Mouse (Mus musculus) lung, embryonic 14.5 days (tissue): ENCODE data around the gene Tmco5. TPM values are rescaled to one million over a fixed set of nuclear protein-coding genes. Genes with fewer than 3 reads are reported as not detected.

Experiments used
- ATAC-seq: fragments of 200-750 bp; cut with Nextera tagmentation; 2 replicates; pipeline ENCODE4 v1.8.0; 2017; ENCODE audit warnings: mild to moderate bottlenecking, moderate TSS enrichment, moderate library complexity; ENCODE audit not compliant: insufficient read depth
- DNase-seq: peaks from one replicate; pipeline ENCODE4 v3.0.0-alpha.2; 2015
- H3K27ac ChIP-seq: fragments of 300-500 bp; sonication (generic); 2 replicates; pipeline ENCODE4 v1.5.1; 2014; ENCODE audit warnings: low read depth, mild to moderate bottlenecking, moderate library complexity
- H3K27me3 ChIP-seq: fragments of 300-500 bp; sonication (generic); 2 replicates; pipeline ENCODE4 v1.6.1; 2014; ENCODE audit warnings: low read length, control low read depth; ENCODE audit not compliant: insufficient read depth
- H3K36me3 ChIP-seq: fragments of 300-500 bp; sonication (generic); 2 replicates; pipeline ENCODE4 v1.6.1; 2014; ENCODE audit warnings: control low read depth; ENCODE audit not compliant: insufficient read depth
- H3K4me1 ChIP-seq: fragments of 300-500 bp; sonication (generic); 2 replicates; pipeline ENCODE4 v1.6.1; 2014; ENCODE audit warnings: antibody characterized with exemption, control low read depth; ENCODE audit not compliant: insufficient read depth
- H3K4me2 ChIP-seq: fragments of 300-500 bp; sonication (generic); 2 replicates; pipeline ENCODE4 v1.6.1; 2014; ENCODE audit warnings: mild to moderate bottlenecking
- H3K4me3 ChIP-seq: fragments of 300-500 bp; sonication (generic); 2 replicates; pipeline ENCODE4 v1.5.1; 2014; ENCODE audit warnings: low read depth, low read length
- H3K9ac ChIP-seq: fragments of 300-500 bp; sonication (generic); 2 replicates; pipeline ENCODE4 v1.6.1; 2014
- H3K9me3 ChIP-seq: fragments of 300-500 bp; sonication (generic); 2 replicates; pipeline ENCODE4 v1.6.1; 2016; ENCODE audit warnings: low read depth, low read length, control low read depth
- CTCF ChIP-seq: IDR thresholded peaks from 2 replicates; pipeline ENCODE4 v1.5.1; 2016; ENCODE audit warnings: antibody characterized with exemption, low read depth
- WGBS: fragments of 180-500 bp; shearing (Covaris S2); extraction: QIAGEN DNeasy Blood & Tissue Kit; methylation state at CpG from one replicate; pipeline ENCODE4 v1.1.7; 2014; 5-methylcytosine and 5-hydroxymethylcytosine counted together
- polyA plus RNA-seq: library from polyadenylated mRNA; unstranded; fragments of >200 nt; fragmentation: Nextera tagmentation; extraction: Ambion mirVana; gene quantifications from 2 replicates; pipeline ENCODE4 v1.2.1, GENCODE M21; 2014

Gene Tmco5
- not detected in 2 replicates for polyA plus RNA-seq

DNA sequence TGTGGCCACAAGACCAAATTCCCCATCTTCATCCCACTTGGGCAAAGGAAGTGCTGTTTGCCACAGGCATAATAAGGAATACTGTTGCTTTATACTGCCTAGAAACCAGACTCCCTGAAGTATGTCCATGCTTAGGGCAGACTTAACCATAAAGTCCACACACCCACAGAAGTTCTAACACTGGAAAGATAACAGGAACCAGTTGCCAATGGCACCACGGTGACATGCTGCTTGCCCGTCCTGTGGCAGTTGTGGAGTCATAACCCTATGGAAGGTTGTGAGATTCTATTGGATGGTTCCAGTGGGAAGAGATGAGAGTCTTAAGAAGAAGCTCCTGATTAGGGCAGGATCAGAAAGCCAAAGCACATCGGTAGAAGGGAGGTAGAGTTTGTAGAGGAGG is at the start of gene Tmco5:
Tmco5 (plus strand) TSS at position 301 of the 400 bp plus-strand sequence.
- H3K27me3 ChIP-seq, result no peaks in the 10 kb centered on the region
- no peaks in the 10 kb centered on the region for H3K4me1 ChIP-seq
- no peaks in the 10 kb centered on the region for H3K9me3 ChIP-seq
- WGBS, result 87% methylated on average over 3 of the region's 3 CpGs
- no peak for TF ChIP-seq CTCF
- H3K27ac ChIP-seq, result no peak within 1 kb of the TSS
- ATAC-seq (no peak), DNase-seq (no peak)
- no peak within 1 kb of the TSS for H3K4me2 ChIP-seq
- no peak within 1 kb of the TSS for H3K9ac ChIP-seq
- H3K4me3 ChIP-seq, result no peak within 1 kb of the TSS
- H3K36me3 ChIP-seq, result no peaks in the 10 kb centered on the region

DNA sequence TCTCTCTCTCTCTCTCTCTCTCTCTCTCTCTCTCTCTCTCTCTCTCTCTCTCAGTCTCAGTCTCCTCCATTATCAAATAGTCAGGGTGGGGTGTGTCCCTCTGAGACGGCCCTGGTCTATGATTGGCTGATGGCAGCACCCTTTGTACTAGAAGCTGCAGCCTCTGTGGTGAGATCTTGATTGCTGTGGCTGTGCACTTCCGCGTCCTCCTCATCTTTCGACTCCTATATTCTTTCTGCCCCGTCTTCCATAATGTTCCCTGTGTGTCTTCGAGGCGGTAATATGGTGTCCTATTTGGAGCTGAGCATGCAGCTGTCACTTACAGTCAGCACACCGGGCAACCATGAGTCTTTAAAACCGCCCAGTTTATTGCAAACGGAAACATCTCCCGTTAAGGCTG is 46.6 kb upstream of the Tmco5 start:
- DNase-seq (no peak), ATAC-seq (peak; percentile 52; the same call in 1 of the 2 replicates)
- no peak overlapping the region for H3K4me3 ChIP-seq
- H3K9ac ChIP-seq, result no peak overlapping the region
- WGBS, result 51% methylated on average over 11 of the region's 11 CpGs
- H3K4me2 ChIP-seq, result no peak overlapping the region
- no peaks in the 10 kb centered on the region for H3K27me3 ChIP-seq
- no peak overlapping the region for H3K27ac ChIP-seq
- no peaks in the 10 kb centered on the region for H3K4me1 ChIP-seq
- H3K36me3 ChIP-seq, result no peaks in the 10 kb centered on the region
- H3K9me3 ChIP-seq, result no peaks in the 10 kb centered on the region
- TF ChIP-seq CTCF, result no peak

DNA sequence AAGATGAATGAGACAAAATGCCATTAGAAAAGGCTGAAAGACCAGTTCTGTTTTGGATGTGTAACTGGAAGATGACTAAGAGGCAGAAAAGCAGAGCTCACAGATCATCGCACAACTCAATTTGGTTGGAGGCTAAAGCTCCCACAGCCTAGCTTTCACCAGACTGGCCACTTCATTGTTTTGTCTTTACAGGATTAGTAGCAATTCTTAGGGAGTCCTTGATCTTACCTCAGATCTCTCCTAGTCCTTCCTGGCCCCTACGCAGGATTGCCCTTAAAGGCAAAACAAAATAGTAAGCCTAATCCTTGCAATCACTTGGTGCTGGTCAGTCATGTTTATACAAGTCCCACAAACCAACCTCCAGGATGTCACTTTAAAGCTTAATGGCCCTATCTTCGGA is 40.7 kb upstream of the Tmco5 start:
- Histone ChIP-seq H3K9ac (no peak overlapping the region), H3K27ac (no peak overlapping the region), H3K4me1 (no peaks in the 10 kb centered on the region), H3K27me3 (no peaks in the 10 kb centered on the region), H3K4me2 (no peak overlapping the region), H3K9me3 (no peaks in the 10 kb centered on the region), H3K36me3 (no peaks in the 10 kb centered on the region), H3K4me3 (no peak overlapping the region)
- DNase-seq, result no peak
- 58% methylated on average over 3 of the region's 3 CpGs for WGBS
- TF ChIP-seq CTCF, result no peak
- no peak for ATAC-seq

DNA sequence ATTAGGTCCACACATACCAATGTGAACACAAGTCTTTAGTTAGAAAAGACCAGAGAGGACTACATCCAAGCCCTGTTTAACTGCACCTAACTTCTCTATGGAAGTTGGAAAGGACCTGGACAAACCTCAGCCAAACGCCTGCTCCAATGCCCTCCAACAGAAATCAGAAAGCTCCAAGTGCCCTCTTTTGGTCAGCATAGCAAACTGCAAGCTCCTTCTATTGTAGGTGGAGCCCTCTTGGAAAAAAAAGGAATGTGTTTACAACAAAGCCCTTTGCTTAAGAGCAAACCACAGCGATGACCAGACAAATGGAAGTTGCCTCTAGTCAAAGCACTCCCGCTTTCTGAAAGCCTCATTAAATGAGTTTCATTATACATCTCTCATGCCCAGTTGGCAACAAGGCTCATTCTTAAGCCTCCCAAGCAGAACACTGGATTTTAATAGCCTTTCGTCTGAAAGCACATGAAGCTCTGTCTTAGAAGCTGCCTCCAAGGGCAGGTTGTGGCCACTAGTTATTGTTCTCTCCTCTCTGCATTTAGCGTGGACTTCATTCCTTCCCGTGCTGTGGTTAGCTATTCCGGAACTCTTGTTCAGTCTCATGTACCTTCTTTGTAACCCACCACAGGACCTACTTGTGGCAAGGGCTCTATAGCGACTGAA is 39.8 kb upstream of the Tmco5 start:
- H3K4me1 ChIP-seq, result no peaks in the 10 kb centered on the region
- DNase-seq, result peak; percentile 88
- peak; percentile 76 for TF ChIP-seq CTCF
- ATAC-seq, result peak; percentile 68; the same call in 1 of the 2 replicates
- no peaks in the 10 kb centered on the region for H3K36me3 ChIP-seq
- H3K9ac ChIP-seq, result no peak overlapping the region
- no peak overlapping the region for H3K4me3 ChIP-seq
- WGBS, result 42% methylated on average over 8 of the region's 8 CpGs
- H3K9me3 ChIP-seq, result no peaks in the 10 kb centered on the region
- H3K27ac ChIP-seq, result no peak overlapping the region
- no peaks in the 10 kb centered on the region for H3K27me3 ChIP-seq
- 0 out of 2 replicates have a peak overlapping the region, but pooled peaks have one; percentile 4 for H3K4me2 ChIP-seq

DNA sequence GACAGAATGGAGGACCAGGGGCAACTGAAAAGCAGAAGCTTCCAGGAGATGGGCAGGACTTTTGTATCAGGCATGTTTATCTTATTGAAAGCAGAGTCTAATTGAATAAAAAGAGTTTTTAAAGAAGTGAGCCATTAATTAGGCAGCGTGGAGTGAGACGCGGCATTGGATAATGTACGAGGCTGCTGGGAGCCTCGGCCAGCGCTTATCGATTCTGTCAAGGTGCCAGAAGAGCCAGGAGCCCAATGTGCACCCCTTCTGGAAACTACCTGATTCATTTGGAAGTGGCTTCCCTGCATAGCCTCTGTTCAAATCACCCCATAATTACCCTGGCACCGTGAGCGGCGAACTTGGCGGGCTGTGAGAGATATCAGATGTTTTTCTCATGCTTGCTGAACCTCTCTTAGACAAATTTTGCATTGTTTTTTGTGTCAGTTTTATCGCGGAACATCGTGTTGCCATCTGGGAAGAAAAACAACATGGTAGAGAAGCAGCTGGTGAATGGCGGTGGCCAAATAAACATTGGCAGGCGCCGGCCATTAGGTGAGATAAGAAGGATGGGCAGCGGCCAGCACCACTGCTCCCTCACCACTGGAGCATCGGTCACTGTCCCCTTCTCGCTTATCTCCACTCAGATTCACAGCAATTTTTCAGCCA is 28.4 kb upstream of the Tmco5 start:
- H3K36me3 ChIP-seq, result no peaks in the 10 kb centered on the region
- no peaks in the 10 kb centered on the region for H3K4me1 ChIP-seq
- H3K9ac ChIP-seq, result no peak overlapping the region
- WGBS, result 30% methylated on average over 20 of the region's 20 CpGs
- peak; percentile 27 for DNase-seq
- no peaks in the 10 kb centered on the region for H3K27me3 ChIP-seq
- H3K4me2 ChIP-seq, result peak overlapping the region; percentile 35; the same call in 1 of the 2 replicates
- TF ChIP-seq CTCF, result no peak
- ATAC-seq, result no peak
- H3K9me3 ChIP-seq, result no peaks in the 10 kb centered on the region
- no peak overlapping the region for H3K27ac ChIP-seq
- H3K4me3 ChIP-seq, result 0 out of 2 replicates have a peak overlapping the region, but pooled peaks have one; percentile 2

DNA sequence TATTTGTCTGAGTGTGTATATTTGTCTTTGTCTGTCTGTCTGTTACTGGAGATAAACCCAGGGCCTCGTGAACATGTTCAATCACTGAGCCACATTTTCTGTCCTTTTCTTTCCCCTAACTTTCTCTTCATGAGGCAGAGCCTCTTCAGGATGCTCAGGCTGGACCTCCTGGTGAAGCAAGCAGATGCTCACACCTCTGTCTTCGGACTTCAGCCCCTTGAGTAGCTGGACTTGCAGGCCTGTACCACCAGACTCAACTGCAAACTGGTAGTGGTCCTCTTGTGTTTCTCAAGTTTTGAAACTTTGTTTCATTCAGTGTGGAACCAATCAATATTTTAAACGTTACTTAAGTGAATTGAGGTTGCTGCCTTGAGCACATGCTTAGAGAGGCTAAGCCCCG is 27.1 kb upstream of the Tmco5 start:
- DNase-seq, result no peak
- H3K36me3 ChIP-seq, result no peaks in the 10 kb centered on the region
- WGBS, result 60% methylated on average over 4 of the region's 4 CpGs
- H3K27me3 ChIP-seq, result no peaks in the 10 kb centered on the region
- no peak overlapping the region for H3K4me3 ChIP-seq
- H3K9me3 ChIP-seq, result no peaks in the 10 kb centered on the region
- no peak overlapping the region for H3K4me2 ChIP-seq
- no peaks in the 10 kb centered on the region for H3K4me1 ChIP-seq
- no peak for ATAC-seq
- TF ChIP-seq CTCF, result no peak
- no peak overlapping the region for H3K9ac ChIP-seq
- H3K27ac ChIP-seq, result no peak overlapping the region

DNA sequence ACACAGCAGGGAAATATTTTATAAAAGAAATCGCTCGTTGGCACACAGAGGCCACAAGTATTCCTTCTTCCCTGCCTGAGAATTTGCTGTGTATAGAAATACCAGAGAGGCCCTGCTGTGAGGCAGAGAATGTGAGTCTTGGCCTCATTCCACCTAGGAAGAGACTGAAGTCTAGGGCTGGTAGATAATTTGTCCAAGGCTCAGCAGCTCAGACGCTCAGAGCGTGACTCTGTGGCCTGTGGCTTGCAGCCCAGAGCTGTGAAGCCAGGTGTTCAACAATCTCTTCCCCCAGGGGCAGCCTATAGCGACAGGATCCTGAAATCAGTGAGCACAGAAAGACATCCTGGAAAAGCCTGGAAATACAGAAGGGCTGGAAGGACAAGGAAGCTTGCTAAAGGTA is 26.2 kb upstream of the Tmco5 start:
- Histone ChIP-seq H3K4me1 (no peaks in the 10 kb centered on the region), H3K36me3 (no peaks in the 10 kb centered on the region), H3K27me3 (no peaks in the 10 kb centered on the region), H3K9me3 (no peaks in the 10 kb centered on the region), H3K4me2 (no peak overlapping the region), H3K27ac (peak overlapping the region; percentile 45; the same call in 1 of the 2 replicates), H3K4me3 (no peak overlapping the region), H3K9ac (no peak overlapping the region)
- peak; percentile 90; the same call in 1 of the 2 replicates for ATAC-seq
- WGBS, result 24% methylated on average over 5 of the region's 5 CpGs
- no peak for TF ChIP-seq CTCF
- peak; percentile 83 for DNase-seq
